26 mouse cellular contexts compared by ENCODE assay signal in the genomic region with DNA sequence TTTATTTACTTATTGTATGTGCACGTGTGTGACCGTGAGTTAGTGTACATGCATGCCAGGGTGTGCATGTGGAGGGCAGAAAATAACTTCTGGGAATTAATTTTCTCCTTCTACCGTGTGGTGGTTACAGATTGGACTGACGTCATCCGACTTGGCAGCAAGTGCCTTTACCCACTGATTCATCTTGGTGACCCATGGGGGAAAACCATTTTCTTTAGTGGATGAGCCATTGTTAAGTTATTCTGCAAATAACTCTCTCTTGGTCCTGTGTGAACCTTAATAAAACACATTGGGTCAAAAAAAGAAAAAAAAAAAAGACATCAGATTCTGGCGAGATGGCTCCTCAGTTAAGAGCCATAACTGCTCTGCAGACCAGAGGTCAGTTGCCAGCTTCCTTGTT. TPM values are rescaled to one million over a fixed set of nuclear protein-coding genes. Genes with fewer than 3 reads are reported as not detected.
"Had no signal": no experiment of that assay in that cellular context is flagged by ENCODE, and none has a peak within 500 bp of the region (broad histone marks: within the 10 kb centered on the region; RNA-seq: fewer than 3 reads in every experiment).

No protein-coding gene starts in this region.

- H3K27me3 ChIP-seq: lung, embryonic 15.5 days had no signal

- H3K9ac ChIP-seq: limb, embryonic 13.5 days; liver, embryonic 12.5 days; liver, embryonic 15.5 days; lung, embryonic 15.5 days; midbrain, embryonic 13.5 days; neural tube, embryonic 13.5 days had no signal

- ATAC-seq: liver, embryonic 12.5 days; midbrain, embryonic 13.5 days; midbrain, embryonic 16.5 days had no signal

- H3K36me3 ChIP-seq: limb, embryonic 10.5 days; limb, embryonic 13.5 days; liver, embryonic 12.5 days; liver, embryonic 15.5 days; lung, embryonic 15.5 days; midbrain, embryonic 10.5 days had no signal

- H3K4me1 ChIP-seq: limb, embryonic 10.5 days; limb, embryonic 13.5 days; liver, embryonic 12.5 days; liver, embryonic 15.5 days; lung, embryonic 15.5 days; megakaryocyte, embryonic 14.5 days; midbrain, embryonic 10.5 days; neural tube, embryonic 13.5 days had no signal

- H3K4me3 ChIP-seq: layer of hippocampus, adult 2 months; limb, embryonic 10.5 days; limb, embryonic 13.5 days; liver, embryonic 12.5 days; liver, embryonic 15.5 days; lung, embryonic 15.5 days; megakaryocyte, embryonic 14.5 days; midbrain, embryonic 10.5 days; midbrain, embryonic 13.5 days; myocyte; neural tube, embryonic 13.5 days had no signal

- H3K4me2 ChIP-seq: limb, embryonic 13.5 days; liver, embryonic 12.5 days; liver, embryonic 15.5 days; lung, embryonic 15.5 days; midbrain, embryonic 13.5 days; neural tube, embryonic 13.5 days had no signal

- H3K27ac ChIP-seq: layer of hippocampus, adult 2 months; limb, embryonic 10.5 days; limb, embryonic 13.5 days; liver, embryonic 12.5 days; liver, embryonic 15.5 days; lung, embryonic 15.5 days; midbrain, embryonic 10.5 days; midbrain, embryonic 13.5 days; neural tube, embryonic 13.5 days; stomach, postnatal 0 days had no signal

- H3K9me3 ChIP-seq: limb, embryonic 10.5 days; limb, embryonic 13.5 days; liver, embryonic 12.5 days; liver, embryonic 15.5 days; lung, embryonic 15.5 days; megakaryocyte, embryonic 14.5 days; midbrain, embryonic 10.5 days; midbrain, embryonic 13.5 days; neural tube, embryonic 13.5 days had no signal

- DNase-seq: kidney, postnatal 14 days; layer of hippocampus, adult 9-11 months; liver; lung, adult 18-20 months; lung, postnatal 10 days; lung, postnatal 36 days; right cerebral cortex, postnatal 14 days; right cerebral cortex, postnatal 4 days; thymus, adult 2 months; thymus, postnatal 14 days; thymus, postnatal 4 days had no signal

RNA-seq across cellular contexts. Expression of gene Srrm3, which starts 35.0 kb away (rescaled TPM):
- total RNA-seq: monocyte, adult 5-6 weeks; neutrophil, adult 5-6 weeks had no signal
- polyA plus RNA-seq: limb, embryonic 10.5 days; liver, embryonic 12.5 days; myocyte had no signal

RNA-seq across cellular contexts. Expression of gene Hspb1, which starts 46.1 kb away (rescaled TPM):
- total RNA-seq: monocyte, adult 5-6 weeks; neutrophil, adult 5-6 weeks had no signal
